Mouse (Mus musculus): ENCODE data around the gene Rpe.
A peak's percentile ranks its signal among the peaks of the same experiment; 100 is the strongest.
"Not testable (repeated sequence)": the region's sequence is repeated elsewhere in the genome, so short reads cannot be mapped to it uniquely, and the experiment has no call there.

Rpe gene

DNA sequence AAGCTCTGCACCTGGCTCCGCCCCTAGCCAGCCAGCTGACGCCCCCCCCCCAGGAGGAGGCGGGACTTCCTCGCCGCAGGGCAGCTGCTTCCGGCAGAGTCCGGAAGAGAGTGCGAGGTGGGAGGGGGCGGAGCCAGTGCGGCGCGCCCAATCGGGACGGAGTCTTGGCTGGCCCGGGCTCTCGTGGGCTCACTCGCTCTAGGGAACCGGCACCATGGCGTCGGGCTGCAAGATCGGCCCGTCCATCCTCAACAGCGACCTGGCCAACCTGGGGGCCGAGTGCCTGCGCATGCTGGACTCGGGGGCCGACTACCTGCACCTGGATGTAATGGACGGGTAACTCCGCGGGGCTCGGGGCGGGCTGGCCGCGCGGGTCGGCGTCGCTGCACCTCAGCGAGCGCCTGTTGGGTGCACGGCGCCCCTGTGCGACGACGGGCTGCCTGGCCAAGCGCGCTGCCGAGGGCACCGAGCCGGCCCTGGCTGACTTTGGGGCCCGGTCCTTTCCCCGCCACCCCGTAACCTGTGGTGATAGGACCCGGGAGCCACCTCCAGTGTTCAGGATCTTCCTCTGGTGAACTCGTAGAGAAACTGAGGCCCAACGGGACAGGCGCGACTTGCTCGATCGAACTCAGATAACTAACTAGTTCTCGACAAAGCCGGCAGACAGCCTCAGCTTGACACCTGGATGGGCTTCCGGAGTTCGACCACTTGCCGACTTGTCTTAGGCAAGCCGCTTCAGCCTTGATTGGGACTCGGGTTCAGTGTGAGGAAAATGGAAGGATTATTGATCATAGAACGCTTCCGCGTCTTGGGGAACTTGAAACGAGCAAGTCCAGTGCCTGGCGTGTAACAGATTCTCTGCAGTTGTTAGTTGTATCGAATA lies at the start of gene Rpe:
Gene Rpe (plus strand): TSS at position 139 of the 883 bp plus-strand sequence.
- DNase-seq (ENCODE audit: low read depth, low spot score) = peak; percentile 83

DNA sequence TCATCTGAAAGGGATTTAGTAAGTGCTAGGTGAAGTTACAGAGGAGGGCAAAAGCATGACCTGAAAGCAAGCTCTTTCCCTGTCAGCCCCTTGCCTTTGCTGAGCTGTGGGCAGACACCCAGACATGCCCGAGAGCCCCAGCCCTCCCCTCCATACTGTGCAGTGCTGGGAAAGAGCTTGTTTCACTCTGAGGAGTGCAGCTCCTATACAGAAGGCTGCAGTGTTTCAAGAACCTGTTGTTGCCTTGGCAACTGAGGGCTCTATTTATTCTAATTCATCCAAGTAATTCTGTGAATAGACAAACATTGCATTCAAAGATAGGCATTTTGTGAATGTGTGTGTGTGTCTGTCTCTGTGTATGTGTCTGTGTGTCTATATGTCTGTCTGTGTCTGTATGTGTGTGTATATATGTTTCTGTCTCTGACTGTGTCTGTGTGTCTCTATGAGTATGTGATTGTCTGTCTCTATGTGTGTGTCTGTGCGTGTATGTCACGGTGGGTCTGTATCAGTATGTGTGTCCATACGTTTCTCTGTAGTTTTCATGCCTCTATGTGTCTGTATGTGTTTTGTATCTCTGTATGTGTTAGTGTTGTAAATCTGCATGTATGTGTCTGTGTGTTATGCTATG lies 45.4 kb upstream of the Rpe start:
- DNase-seq (ENCODE audit: low read depth, low spot score) = no peak

DNA sequence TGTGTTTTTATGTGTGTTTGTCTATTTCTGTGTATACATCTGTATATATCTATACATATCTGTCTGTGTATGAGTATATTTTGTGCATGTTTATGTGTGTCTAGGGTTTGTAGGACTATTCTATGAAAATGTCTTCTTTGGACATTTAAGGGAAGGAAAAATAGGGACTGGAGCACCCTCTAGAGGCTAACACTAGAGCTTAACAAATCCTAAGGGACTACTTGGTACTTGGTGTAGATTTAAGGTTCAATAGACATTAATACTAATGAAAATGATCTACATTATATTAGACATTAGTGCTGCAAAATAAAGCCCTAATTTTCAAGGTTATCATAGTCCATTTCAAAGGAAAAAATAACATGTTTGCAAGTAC lies 44.9 kb upstream of the Rpe start:
- DNase-seq (ENCODE audit: low read depth, low spot score) = no peak

DNA sequence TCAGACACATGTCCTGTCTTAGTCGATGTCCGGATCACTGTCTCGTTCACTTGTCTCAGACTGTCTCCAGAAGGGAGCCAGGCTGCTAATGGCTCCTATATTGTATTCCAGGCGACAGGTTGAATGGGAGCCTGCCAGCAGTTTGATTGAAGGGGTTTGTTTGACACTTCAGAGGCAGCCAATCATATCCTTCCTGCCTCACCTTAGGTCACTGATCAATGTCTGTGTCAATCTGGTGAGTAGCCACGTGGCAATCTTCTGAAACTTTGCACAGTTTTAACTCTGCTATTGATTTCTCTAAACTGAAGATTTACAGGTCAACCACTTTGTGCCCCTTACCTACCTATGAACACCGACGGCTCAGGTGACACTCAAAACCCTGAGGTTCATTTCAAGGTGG lies 29.2 kb upstream of the Rpe start:
- no peak for DNase-seq (ENCODE audit: low read depth, low spot score)

DNA sequence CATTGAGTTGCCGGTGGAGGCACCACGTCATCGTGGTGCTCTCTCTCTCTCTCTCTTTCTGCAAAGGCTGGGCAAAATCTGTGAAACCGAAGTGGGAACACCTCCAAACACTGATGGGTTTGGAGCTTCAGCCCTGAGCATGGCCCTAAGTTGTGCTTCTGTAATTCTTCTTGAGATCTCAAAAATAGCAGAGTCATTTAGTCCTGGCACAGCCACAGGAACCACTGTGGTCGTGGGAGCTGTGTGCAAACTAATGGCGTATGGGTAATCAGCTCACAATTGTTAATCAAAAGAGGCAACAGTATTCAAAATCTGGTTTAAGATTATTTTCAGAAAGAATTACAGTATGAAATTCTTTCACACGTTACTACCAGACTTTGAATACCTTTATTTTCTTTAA lies 27.8 kb upstream of the Rpe start:
- DNase-seq (ENCODE audit: low read depth, low spot score) = no peak

DNA sequence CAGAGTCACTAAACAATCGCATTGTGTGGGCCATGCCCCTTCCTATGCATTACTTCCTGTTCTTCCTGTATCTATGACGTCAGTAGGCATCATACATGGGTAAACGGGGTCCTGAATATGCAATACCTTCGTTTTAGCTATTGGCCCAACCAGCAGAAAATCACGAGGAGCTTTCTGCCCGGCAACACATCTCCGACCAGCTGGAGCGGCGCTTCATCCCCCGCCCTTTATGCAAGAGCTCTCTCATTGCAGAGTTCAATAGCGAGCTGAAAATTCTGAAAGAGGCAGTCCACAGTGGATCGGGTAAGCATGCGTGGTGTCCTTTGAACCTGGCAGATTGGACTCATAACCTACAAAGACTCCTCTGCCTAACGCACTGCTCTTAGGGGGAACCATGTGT lies 22.7 kb upstream of the Rpe start:
- no peak for DNase-seq (ENCODE audit: low read depth, low spot score)

DNA sequence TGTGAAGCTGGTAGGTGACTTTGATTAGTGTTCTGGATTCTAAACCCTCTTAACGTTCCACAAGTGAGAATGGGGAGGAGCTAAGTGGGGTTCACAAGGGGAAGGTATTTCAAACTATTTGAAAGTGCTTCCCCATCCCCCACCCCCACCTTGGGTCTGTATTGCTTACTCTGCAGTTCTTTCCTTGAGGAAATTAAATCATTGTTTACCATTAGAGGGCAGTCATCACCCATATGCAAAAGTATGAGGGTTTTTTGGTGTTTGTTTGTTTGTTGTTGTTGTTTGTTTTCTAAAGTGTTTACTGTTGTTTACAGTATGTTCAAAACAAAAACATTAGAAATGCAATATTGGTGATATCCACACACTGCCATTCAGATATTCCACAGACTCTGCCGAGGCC lies 22.0 kb upstream of the Rpe start:
- DNase-seq (ENCODE audit: low read depth, low spot score) = no peak

DNA sequence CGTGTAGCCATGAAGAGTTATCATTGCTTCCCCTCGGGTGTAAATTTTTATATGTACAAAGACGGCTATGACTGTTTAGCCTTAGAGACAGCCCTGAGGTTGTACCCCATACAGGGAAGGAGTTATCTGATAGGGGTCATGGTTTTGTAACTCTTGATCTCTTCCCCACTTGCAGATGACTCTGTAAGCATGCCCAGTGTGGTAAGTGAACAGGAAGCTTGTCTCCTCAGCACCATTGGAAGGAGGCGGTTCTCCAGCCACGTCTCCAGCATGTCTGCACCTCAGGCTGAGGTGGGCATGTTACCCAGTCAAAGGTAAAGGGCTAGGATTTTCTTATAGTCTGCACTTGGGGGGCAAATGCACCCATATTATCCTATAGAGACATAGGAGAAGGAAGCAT lies 17.7 kb upstream of the Rpe start:
- DNase-seq (ENCODE audit: low read depth, low spot score) = no peak

DNA sequence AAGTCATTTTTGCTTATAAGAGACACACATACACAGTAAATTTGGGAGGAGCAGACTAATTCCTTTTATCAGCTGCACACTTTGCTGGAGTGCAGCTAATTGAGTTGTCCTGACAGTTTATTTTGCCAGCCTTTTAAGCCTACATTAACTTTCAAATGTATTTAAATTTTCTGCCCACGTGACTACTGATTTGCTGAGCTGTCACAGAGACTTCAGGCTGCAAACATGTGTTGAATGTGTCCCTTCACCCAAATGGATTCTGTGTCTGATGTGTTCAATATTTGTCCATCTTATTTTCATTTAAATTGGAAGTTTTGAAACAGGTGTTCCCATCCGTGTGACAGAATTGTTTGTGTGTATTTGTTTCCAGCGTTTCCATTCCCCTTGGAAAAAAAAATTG lies 8.9 kb upstream of the Rpe start:
- DNase-seq (ENCODE audit: low read depth, low spot score) = no peak

DNA sequence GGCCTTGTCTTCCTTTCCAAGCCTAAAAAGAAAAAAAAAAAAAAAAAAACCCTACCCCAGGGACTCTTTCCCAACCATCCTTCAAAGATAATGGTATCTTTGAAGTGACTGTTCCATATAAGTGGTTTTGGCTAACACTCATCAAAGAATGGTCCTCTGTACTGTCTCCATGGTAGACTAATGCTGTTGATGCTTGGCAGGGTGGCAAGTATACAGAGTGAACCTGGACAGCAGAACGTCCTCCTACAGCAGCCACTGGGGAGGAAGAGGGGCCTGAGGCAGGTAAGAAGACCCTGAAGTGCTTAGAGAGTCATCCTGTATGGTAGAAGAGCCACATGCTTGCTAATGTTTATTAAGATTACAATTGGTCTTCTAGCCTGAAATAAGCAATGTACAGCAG lies 8.3 kb upstream of the Rpe start:
- no peak for DNase-seq (ENCODE audit: low read depth, low spot score)

DNA sequence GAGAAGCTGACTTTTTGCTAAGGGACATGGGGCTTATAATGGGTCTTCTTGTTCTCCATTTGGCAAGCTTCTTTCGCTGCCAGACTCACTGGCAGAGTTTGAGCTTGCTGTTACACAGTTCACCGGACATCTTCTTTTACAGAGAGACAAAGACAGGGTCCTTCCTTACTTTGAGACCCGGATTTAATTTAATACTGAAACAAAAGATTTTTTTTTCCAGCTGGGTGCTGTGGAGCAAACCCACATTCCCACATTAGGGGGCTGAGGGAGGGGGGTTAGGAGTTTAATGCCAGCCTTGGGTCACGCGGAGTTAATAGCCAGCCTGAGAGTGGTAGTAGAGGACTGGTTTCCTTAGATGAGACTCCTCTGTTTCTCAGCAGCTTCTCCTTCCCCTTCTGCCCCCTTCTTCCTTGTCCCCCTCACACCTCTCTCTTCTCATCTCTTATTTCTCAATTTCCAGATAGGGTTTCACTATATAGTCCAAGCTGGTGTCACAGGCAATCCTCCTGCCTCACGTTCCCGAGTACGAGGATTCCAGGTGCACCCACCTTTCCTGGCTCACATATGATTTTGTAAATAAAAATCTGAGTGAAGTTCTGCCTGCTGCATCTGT lies 7.7 kb upstream of the Rpe start:
- no peak for DNase-seq (ENCODE audit: low read depth, low spot score)

DNA sequence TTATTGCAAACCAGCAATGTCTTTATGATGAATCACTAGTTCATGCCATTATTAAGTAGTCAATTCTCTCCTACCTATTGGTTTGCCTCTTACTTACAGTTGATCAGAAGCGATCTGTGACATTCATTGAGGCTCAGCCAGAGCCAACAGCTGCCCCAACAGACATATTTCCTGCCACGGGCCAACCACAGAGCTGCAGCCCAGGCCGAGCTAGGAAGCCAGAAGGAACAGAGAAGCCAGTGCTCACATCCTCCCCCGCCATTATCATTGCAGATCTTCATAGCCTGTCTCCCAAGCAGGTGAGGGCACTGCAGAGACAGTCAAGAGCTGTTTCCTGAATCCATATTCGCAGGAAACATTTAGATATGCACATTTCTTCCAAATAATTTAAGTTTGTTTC lies 6.4 kb upstream of the Rpe start:
- DNase-seq (ENCODE audit: low read depth, low spot score) = no peak

DNA sequence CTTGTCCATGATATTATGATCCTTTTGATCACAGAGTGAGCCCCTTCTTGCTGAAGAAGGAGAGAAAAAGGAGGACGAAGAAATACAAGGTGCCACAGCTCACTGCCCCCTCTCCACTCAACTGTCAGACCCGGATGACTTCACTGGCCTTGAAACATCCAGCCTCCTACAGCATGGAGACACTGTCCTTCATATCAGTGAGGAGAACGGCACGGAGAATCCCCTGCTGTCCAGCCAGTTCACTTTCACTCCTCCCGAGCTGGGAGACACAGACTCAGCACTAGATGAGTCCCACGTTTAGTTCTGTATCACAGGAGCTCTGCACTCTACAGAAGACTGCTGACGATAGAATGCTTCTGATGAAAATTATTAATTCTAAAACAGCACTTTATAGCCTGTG lies 5.3 kb upstream of the Rpe start:
- DNase-seq (ENCODE audit: low read depth, low spot score) = no peak

DNA sequence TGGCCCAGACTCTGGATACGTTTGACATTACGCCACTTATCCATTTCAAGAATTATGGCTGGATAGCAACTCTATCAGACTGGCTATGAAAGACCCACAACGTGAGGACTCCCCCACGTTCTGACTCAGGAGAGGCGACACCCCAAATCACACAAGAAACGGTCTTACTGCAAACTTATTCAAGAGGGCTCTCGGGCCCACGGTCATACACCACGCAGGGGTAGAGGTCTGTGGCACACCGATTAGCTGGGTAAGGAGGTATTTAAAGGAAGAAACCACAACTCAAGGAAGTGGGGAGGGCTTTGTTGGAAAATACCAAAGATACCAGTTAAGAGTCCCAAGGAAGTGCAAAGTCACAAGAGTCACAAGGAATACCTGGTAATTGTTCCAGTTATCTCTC lies 1.0 kb upstream of the Rpe start:
- DNase-seq (ENCODE audit: low read depth, low spot score) = not testable (repeated sequence)

DNA sequence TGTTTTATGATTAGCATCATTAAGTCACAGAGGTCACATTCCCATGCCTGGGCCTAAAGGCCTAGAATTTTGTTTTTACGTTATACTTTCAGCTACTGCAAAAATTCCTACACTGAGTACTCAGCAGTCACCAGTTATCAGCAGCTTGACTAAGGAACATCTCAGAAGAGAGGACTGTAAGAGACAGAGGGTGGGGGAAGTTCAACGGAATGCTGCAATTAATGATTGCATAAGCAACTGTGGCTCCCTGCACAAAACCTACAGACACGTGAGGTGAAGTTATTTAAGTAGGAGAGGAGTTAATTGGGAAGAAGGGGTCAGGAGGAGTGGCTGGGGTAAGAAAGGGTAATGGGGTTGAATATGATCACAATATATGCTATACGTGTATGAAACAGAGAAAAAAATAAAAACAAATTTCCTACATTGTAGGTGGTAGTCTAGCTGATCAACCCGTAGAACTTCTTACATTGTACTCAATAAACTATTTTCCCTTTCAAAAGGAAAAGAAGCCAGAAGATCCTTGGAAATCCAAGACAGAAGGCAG lies 410 bp upstream of the Rpe start:
- no peak for DNase-seq (ENCODE audit: low read depth, low spot score)

DNA sequence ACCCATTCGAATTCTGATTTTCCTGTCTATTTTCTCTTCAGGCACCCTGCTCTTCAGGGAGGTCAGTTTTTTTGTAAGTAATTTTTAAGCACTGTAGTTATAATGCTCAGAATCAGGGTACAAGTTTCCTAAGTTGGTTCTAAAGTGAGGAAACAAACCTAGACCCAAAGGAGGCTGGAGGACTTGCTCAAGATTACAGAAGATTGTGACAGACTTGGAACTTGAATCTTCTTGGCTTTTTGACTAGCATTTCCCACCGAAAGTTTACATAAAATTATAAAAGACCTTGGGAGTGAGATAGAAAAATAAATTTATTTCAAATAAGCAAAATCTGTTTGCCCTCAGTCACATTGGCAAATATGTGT lies 927 bp downstream of the Rpe start:
- peak; percentile 11 for DNase-seq (ENCODE audit: low read depth, low spot score)

DNA sequence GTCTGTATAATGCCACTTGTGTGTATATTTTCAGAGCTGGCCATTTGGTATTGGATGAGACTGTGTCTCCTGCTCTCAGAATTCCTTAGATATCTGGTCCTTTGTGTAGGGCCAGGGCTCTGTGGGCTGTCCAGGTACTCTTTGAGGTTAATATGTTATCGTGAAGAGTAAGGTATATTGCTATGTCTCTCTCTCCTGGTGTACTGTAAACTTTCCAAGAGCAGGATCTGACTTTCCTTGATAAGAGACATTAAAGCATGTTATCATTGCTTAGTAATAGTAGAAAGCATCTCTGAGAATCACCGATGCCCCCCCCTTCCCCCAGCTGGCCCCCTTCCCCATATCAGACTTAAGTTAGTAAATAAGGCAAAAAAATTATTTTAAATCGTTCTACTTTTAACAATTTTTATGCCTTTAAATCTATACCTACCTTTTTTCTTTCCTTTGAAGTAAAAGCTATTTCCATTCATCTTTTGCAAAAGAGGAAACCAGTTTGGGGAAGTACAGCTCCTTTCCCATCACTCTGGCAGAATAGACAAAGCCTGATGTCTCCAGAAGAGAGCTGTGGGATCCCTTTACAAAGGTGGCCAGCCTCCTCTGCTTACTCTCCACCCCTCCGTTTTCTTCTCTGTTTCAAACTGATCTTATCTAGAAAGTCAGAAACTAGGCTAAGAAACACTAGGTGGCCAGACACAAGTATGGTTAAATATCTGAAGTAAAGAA lies 2.2 kb downstream of the Rpe start:
- no peak for DNase-seq (ENCODE audit: low read depth, low spot score)

DNA sequence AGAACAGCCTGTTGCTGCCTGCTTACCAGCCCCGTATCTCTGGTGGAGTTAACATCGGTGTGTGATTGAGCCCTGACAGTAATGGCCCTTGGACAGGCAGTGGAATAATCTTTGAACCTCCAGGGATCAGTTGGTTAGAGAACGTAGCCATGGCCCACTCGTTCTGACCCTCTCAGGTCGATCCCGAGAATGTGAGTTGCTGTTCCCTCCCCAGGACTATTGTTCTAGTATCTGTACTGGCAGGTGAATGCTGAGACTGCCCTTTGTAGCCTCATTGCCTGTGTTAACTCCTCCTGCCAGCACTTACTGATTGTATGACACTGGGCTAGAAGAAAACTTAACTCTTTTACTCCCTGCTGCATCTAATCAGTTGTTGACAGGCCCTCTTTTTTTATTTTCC lies 3.9 kb downstream of the Rpe start:
- no peak for DNase-seq (ENCODE audit: low read depth, low spot score)

DNA sequence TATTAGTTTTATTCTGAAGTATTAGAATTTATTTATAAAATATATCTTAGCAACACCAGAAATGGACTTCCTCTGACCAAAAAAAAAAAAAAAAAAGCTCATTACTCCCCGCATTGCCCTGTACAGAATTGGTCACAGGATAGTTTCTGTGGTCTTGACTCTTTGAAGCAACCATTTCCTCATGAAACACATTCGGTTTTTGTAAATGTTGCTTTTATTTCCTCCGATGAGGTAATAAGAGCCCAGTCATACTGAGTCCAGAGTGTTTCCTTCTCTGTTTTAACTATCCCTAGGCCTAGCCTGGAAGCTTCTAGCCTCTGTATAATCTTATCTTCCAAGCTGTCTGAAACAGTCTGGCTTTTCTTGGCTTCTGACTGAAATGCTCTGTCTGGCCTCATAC lies 12.2 kb downstream of the Rpe start:
- no peak for DNase-seq (ENCODE audit: low read depth, low spot score)

DNA sequence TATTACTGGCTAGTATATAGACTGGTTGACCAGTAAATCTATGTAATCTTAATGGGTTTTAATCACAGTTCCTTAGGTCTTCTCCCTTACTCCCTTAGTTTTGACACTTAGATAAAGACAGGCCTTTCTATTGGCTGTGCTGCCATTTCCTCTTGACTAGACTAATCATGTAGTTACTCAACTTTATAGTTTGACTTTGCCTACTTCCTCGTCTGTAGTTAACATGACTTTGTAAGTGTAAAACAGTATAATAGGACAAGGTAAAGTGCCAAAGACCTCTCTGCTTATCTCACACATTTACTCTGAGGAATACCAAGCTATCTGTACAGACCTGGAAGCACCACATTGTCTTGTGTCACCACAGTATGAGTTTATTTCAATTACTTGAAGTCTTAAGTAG lies 29.9 kb downstream of the Rpe start:
- DNase-seq (ENCODE audit: low read depth, low spot score) = no peak

DNA sequence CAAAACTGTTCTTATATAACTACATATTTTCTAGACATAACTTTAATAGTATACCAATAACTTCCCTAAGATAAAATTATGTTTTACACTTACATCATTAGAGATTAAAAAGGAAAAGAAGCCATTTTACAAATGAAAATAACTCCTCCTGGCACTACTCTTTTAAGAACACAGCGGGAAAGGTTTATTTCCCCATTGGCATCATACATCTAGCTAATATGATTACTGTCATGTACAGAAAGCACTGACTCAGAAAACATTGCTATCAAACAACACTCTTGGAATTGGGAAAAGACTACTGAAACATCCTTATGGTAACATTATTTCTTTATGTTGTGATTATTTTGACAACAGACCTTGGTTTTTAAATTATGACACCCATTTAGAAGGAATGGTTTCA lies 68.1 kb downstream of the Rpe start:
- DNase-seq (ENCODE audit: low read depth, low spot score) = no peak
